Mouse (Mus musculus): ENCODE results near the gene Mthfd2l. TPM values are rescaled to one million over a fixed set of nuclear protein-coding genes. Genes with fewer than 3 reads are reported as not detected.

The Mthfd2l gene
- 10 to 100 TPM in 1 of 2 experiments, 1 to 10 TPM in 1; 8.2 to 10.1 TPM for total RNA-seq (2021)
- long read RNA-seq, experiment 1, partial matches to known transcripts = 0 of 7 reads
- long read RNA-seq, experiment 1, other reads (novel, unspliced or antisense) = 3 of 7 reads
- long read RNA-seq, experiment 2, transcript Mthfd2l-201 (8 exons, 2,159 nt) = major isoform, 9 of 19 reads
- long read RNA-seq, experiment 2, transcript Mthfd2l-203 (2 exons, 688 nt) = minor isoform, 5 of 19 reads
- long read RNA-seq, experiment 2, partial matches to known transcripts = 0 of 19 reads
- long read RNA-seq, experiment 2, other reads (novel, unspliced or antisense) = 5 of 19 reads

GRCm38 (mm10) chr5:90930971-90931851, at the start of gene Mthfd2l:
Mthfd2l (plus strand) TSS chr5:90931117.
- DNase-seq = peak; percentile 89
- intact Hi-C loops (cut with DNase I; ENCODE audit: low total_unique reads) = no loop called here

GRCm38 (mm10) chr5:90881682-90882081, 49.2 kb upstream of the Mthfd2l start:
- no peak for DNase-seq
- intact Hi-C loops (cut with DNase I; ENCODE audit: low total_unique reads) = no loop called here

- no peak for DNase-seq
- intact Hi-C loops (cut with DNase I; ENCODE audit: low total_unique reads) = no loop called here
Measured at GRCm38 (mm10) chr5:90882146-90882545, 48.8 kb upstream of the Mthfd2l start.

- intact Hi-C loops (cut with DNase I; ENCODE audit: low total_unique reads) = no loop called here
Measured at GRCm38 (mm10) chr5:90884628-90885242, 46.2 kb upstream of the Mthfd2l start.

GRCm38 (mm10) chr5:90888661-90889060, 42.3 kb upstream of the Mthfd2l start:
- intact Hi-C loops (cut with DNase I; ENCODE audit: low total_unique reads) = no loop called here

More at GRCm38 (mm10) chr5:90884628-90885242, 46.2 kb upstream of the Mthfd2l start:
- no peak for DNase-seq

GRCm38 (mm10) chr5:90890519-90891463, 40.1 kb upstream of the Mthfd2l start, which contains the start of gene Cxcl1:
Cxcl1 (plus strand) TSS chr5:90891241.
- intact Hi-C loops (cut with DNase I; ENCODE audit: low total_unique reads) = no loop called here
- peak; percentile 55 for DNase-seq

More at GRCm38 (mm10) chr5:90888661-90889060, 42.3 kb upstream of the Mthfd2l start:
- DNase-seq = no peak

GRCm38 (mm10) chr5:90891464-90891813, 39.5 kb upstream of the Mthfd2l start:
- DNase-seq = no peak
- intact Hi-C loops (cut with DNase I; ENCODE audit: low total_unique reads) = no loop called here

- no peak for DNase-seq
- intact Hi-C loops (cut with DNase I; ENCODE audit: low total_unique reads) = no loop called here
Measured at GRCm38 (mm10) chr5:90894231-90894630, 36.7 kb upstream of the Mthfd2l start.

- intact Hi-C loops (cut with DNase I; ENCODE audit: low total_unique reads) = no loop called here
- no peak for DNase-seq
Measured at GRCm38 (mm10) chr5:90897429-90897828, 33.5 kb upstream of the Mthfd2l start.

GRCm38 (mm10) chr5:90899308-90899707, 31.6 kb upstream of the Mthfd2l start:
- DNase-seq = no peak
- intact Hi-C loops (cut with DNase I; ENCODE audit: low total_unique reads) = no loop called here

- peak; percentile 46 for DNase-seq
- intact Hi-C loops (cut with DNase I; ENCODE audit: low total_unique reads) = no loop called here
Measured at GRCm38 (mm10) chr5:90900147-90900546, 30.8 kb upstream of the Mthfd2l start.

- intact Hi-C loops (cut with DNase I; ENCODE audit: low total_unique reads) = no loop called here
Measured at GRCm38 (mm10) chr5:90900688-90901087, 30.2 kb upstream of the Mthfd2l start.

GRCm38 (mm10) chr5:90902380-90903260, 28.3 kb upstream of the Mthfd2l start:
- intact Hi-C loops (cut with DNase I; ENCODE audit: low total_unique reads) = no loop called here
- no peak for DNase-seq

More at GRCm38 (mm10) chr5:90900688-90901087, 30.2 kb upstream of the Mthfd2l start:
- DNase-seq = no peak

GRCm38 (mm10) chr5:90903339-90904020, 27.4 kb upstream of the Mthfd2l start, which contains the start of gene Cxcl2:
Cxcl2 (plus strand) TSS chr5:90903871.
- DNase-seq = no peak
- intact Hi-C loops (cut with DNase I; ENCODE audit: low total_unique reads) = no loop called here

- peak; percentile 40 for DNase-seq
- intact Hi-C loops (cut with DNase I; ENCODE audit: low total_unique reads) = loop anchor here (5.0 kb wide), 1 partner anchor 247 kb away; no protein-coding TSS in a partner anchor
Measured at GRCm38 (mm10) chr5:90908983-90909382, 21.9 kb upstream of the Mthfd2l start.

- intact Hi-C loops (cut with DNase I; ENCODE audit: low total_unique reads) = no loop called here
- no peak for DNase-seq
Measured at GRCm38 (mm10) chr5:90919495-90919894, 11.4 kb upstream of the Mthfd2l start.

GRCm38 (mm10) chr5:90922958-90923357, 8.0 kb upstream of the Mthfd2l start:
- intact Hi-C loops (cut with DNase I; ENCODE audit: low total_unique reads) = no loop called here
- no peak for DNase-seq
